Mouse (Mus musculus) megakaryocyte, adult 5-6 weeks (primary cell): ENCODE data around the gene Zfand2a. TPM values are rescaled to one million over a fixed set of nuclear protein-coding genes. Genes with fewer than 3 reads are reported as not detected.
A peak's percentile ranks its signal among the peaks of the same experiment; 100 is the strongest.

ENCODE experiments used
- ATAC-seq: 2 replicates; pipeline ENCODE4 v1.8.0; 2016; ENCODE audit warnings: mild to moderate bottlenecking, inconsistent platforms; ENCODE audit not compliant: poor library complexity, severe bottlenecking
- total RNA-seq, 2 experiments: library from RNA; stranded (forward) in 1 of 2; stranded (reverse) in 1 of 2; fragments of 153-499, 151-499 nt in 1 of 2; fragments of 221-1000, 200-1000 nt in 1 of 2; gene quantifications; 2 replicates each; pipeline versions ENCODE4 v1.2.3 to v1.2.4; 2015 to 2017

Zfand2a gene
- total RNA-seq, 2 experiments from 2014 or later: 14.9 to 21.9 TPM

DNA sequence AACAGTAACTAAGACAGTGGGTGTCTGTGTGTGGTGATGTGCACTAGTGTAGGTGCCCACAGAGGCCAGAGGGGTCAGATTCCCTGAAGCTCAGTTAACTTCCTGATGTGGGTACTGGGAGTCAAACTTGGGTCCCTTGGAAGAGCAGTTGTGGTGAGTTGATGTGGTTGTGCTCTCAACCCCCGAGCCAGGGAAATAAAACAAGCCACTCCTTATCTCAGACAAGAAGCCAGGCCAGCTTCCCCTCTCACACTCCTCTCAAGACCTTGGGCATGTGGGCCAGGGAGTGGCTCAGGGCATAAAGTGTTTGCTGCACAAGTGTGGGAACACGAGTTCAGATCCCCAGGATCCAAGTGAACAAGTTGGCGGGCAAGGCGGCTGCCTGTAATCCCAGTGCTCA lies 17.5 kb downstream of the Zfand2a start:
- ATAC-seq: no peak

DNA sequence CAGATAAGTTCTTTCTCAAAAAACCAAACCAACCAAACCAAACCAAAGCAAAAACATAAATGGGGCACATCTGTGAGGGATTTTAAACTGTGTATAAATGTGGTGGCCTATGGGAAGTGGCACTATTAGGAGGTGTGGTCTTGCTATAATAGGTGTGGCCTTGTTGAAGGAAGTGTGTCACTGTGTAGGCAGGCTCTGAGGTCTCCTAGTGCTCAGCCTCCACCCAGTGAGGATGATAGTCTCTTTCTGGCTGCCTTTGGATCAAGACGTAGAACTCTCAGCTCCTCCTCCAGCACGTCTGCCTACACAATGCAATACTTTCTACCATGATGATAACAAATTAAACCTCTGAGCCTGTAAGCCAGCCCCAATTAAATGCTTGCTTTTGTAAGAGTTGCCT lies 18.0 kb downstream of the Zfand2a start:
- no peak for ATAC-seq

DNA sequence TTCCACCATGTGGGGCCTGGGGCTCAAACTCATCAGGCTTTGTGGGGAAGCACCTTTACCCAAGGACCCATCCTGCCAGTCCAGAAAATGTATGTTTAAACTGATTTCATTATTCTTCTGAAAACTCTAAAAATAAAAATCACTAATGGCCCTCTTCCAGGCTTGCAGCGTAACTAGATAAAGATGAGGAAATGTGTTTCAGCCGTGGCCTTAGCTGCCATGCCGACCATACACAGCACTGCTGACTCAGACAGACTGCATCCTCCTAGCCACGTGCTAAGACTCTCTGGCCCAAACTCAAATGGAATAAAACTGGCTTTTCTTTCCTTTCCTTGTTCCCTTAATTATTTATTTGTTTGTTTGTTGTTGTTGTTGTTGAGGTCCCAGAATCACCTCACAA lies 19.5 kb downstream of the Zfand2a start:
- no peak for ATAC-seq

DNA sequence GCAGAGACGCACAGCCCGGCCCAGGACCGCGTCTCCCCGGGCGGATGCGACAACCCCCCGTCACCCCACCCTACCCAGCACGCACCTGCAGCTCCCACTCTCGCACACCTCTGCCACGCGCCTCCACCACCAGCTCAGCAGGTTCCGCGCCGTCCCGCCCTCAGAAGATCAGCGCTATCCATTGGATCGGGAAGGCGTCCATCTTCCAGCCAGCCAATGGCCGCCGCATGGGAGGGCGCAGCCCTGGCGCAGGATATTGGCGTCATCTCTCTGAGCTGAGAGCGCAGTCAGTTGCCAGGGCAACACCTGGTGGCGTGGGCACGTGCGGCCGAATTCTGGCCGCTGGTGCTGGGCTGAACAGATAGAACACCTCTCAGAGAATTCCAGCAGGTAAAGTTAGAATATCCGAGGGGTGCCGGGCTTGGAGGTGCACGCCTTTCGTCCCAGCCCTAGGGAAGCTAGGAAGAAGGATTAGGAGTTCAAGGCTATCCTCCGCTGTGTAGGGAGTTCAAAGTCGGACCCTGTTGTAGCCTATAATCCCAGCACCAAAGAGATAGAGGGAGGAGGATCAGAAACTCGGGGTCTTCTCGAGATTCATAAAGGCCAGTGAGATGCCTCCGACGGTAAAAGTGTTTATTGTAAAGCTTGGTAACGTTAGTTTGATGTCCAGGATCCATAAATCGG lies 23.8 kb downstream of the Zfand2a start, which contains the start of gene 3110082I17Rik:
3110082I17Rik (minus strand) TSS at position 144 of the 684 bp plus-strand sequence.
- peak; percentile 100 for ATAC-seq

DNA sequence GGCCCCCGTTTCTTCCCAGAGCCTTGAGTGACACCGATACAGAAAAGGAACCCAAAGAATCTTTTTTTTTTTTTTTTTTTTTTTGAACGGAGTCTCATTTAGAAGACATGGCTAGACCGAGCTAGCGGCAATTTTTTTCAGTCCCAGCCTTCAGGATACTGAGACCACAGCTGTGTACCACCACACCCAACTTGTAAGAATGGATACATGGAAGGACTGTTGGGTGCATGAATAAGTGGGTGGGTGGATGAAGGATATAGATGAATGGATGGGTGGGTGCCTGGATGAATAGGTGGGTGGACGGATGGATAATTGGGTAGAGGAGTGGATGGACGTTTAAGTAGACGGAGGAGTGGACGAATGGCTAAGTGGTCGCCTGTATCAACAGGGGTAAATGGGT lies 24.4 kb downstream of the Zfand2a start:
- ATAC-seq: no peak

DNA sequence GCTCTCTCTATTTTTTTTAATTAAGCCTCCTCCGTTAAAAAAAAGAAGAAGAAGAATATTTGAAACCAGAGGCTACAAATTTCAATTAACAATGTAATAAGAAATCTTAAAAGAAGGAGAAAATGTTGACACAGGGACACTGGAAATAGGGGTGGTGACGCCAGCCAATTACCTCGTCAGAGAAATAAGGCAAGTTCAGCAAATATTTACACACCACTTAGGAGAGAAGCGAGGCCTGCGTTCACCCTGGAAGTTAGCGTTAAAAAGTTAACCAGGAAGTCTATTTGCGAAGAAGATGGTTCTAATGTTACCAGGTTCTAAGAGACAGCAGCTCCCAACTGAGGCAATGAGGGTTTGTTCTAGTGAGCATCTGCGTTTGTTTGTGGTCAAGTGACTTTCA lies 27.1 kb downstream of the Zfand2a start:
- ATAC-seq: no peak

DNA sequence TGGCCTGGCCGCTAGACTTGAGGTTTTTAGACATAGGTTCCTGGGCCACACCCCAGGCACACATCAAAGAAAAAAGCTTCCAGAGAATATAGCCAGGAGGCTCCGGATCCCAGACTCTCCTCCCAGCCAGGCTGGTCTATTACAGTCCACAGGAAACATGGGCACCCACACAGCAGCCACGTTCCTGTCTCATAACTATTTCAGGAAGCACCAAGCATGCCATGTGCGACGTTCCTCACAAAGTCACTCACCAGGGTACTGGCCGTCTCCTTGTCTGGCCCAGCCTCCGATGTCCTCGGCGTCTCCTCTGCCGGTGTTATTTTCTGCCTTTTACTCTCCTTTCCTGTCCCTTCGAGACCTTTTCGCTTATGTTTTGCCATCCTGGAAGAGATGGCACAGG lies 29.2 kb downstream of the Zfand2a start:
- no peak for ATAC-seq

DNA sequence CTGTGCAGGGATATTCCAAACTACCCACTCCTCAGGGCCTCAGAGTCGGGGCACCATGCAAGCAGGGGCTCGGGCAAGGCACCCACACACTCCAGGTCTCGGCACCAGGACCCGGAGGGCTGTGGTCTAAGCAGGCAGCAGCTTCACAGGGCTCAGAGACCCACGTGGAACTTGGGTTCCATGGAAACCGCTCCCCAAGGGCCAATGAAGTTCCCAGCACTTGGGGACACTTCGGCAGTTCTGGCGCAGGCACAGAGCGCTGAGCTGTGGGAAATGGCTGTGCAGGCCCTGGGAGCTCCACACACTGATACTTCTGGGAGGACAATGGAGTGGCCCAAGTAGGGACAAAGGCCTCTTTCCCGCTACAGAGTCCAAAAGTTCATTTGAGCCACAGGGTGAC lies 31.3 kb downstream of the Zfand2a start:
- ATAC-seq: no peak

DNA sequence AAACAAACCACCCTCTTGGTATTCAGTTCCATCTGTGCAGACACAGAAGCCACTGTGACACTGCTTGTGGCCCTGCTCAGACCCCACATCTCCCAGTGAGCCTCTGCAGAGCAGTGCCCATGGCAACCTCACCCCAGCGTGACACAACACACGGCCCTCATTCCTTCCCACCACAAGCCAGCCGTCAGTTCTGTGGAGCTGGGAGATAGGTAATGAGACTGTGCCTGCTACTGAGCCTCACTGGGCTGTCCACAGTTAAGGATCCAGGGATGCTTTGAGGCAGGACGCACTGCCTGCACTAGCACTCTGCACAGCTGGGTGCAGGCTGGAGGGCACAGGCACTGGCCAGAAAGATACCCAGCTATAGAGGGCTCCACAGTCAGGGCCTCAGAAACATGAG lies 34.4 kb downstream of the Zfand2a start:
- ATAC-seq: peak; percentile 30; the same call in 1 of the 2 replicates

DNA sequence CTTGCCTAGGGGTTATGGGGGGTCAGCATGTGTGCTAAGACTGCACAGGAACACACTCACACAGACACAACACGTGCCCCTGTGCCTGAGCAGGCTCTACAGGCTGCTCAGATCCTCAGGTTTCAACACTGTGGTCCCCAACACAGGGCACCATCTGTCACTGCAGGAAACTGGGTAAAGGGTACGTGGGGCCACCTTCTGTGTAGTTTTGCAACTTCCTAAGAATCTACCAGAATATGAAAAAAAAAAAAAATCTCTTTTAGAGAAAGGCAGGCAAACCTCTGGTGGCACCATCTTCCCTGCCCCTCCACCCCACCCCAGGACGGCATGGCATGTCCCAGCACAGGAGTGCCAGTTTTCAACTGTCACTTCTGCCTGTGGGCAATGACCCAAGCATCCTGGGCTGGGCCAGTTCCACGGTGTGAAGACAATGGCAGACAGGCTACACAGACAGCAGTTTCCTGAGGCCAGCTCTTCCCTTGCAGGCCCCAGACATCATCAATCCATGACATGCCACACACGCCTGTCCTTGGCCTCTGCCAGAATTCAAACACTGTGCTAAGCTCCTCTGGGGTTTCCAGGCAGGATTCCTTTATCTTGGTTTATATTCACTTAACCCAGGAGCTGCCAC lies 35.1 kb downstream of the Zfand2a start:
- ATAC-seq: peak; percentile 75

DNA sequence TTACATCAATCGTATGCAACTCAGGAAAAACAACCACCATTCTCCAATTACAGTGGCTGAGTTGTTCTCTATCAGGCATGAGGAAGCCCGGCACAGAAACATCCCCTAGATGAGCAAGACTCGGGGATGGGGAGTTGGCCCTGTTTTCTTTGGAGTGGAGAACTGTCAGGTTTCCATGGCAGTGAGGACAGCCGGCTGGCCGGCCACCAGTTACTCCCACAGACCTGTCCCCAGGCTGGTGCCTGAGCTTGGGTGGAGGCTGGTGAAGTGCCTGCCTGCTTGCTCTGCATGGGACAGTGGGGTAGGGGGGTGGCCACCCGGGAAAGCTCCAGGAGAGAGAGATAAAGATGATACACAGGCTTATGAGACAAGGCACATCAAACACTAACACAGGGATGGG lies 36.3 kb downstream of the Zfand2a start:
- ATAC-seq: no peak

DNA sequence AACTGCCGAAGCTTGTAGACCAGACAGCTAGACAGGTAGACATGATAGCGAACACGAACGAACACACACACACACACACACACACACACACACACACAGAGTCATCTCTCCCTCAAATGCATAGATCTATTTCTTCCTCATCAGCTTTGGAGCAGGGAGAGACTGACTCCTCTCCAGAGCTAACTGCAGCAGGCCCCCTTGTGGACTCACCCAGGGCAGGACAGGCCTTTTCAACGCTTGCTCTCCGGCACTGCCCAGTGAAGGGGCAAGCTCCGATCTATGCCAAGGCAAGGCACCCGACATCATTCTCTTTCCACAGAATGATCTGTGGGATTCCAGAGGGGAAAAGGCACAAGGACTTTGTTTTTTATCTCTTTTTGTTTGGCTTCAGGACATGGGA lies 39.1 kb downstream of the Zfand2a start:
- no peak for ATAC-seq

DNA sequence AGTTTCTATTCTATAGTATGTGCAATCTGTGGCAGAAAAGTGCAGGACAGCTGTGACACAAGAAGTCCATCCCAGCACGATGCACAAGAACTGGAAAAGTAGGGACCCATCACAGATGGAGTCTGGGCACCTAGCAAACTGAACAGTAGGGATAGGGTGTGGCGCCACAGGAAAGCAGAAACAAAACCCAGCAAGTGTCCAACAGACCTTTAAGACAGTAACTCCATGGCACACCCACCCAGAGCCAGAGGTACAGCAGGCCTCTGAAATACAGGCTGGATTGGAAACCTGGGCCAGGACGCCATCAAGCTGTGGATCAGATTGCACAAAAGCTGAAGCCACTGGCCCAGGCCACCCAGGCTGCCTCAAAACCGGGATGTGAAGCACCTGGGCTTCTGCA lies 41.4 kb downstream of the Zfand2a start:
- 0 out of 2 replicates have a peak, but pooled peaks have one; percentile 35 for ATAC-seq

DNA sequence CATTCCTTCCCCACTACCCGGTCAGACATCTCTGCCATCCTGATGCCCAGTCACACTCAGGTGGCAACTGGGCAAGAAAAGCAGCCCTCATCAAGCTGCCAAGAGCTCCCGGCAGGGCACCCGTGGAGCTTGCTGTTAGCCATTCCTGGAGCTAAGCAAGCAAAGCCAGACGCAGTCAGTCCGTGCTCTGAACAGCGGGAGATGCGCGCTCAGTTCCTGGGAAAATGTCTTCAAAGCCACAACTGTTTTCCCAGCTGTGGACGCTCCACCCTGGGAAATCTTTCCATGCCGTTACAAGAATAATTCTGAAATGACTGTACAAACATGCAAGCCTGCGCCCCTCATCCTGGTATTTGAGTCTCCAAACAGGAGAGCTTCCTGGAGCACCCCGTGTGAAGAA lies 41.9 kb downstream of the Zfand2a start:
- ATAC-seq: no peak

DNA sequence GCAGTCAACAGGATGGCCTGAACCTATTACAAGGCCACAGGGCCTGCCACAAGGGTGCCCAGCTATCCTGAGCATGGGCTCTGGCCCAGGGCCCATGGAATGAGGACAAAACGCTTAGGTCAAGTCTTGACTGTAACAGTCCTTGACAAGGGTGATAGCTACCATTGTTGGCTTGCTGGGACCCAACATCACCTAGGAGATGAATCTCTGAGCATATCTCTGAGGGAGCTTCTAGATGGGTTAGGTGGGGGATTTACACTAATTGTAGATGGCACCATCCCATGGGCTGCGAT lies 42.7 kb downstream of the Zfand2a start:
- no peak for ATAC-seq

DNA sequence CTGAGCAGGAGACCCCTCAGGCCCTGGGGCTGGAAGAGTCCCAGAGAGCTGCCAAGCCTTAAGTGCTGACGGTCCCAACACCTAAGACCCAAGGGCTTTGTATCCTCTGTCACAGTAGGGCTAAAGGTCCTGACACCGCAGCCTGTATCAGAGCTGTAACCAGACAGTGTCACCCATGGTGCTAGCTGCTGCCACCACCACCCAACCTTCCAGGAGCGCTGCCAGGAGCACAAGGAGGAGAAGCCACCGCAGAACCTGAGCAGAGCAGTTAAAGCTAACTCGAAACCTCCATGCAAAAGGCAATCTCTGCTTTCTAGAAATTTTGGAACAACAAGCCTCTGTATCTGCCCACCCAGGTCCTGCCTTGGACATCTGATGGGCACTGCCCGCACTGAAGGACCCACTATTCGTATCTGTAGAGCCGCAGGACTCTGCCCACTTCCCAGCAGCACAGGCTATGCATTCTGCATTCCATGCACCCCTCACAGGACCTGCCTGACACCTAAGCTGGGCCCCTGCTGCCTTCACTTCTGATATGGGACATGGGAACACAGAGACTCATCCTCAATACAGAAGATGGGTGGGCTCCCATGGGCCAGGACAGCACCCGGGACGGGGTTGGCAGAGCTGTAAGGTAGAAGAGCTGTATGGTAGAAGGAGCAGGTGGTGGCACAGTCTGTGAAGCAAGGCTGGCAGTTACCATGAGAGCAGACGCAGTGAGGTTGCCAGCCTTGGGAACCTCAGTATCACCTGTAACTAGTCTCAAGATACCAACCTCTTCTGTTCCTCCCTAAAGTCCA lies 43.2 kb downstream of the Zfand2a start:
- no peak for ATAC-seq

DNA sequence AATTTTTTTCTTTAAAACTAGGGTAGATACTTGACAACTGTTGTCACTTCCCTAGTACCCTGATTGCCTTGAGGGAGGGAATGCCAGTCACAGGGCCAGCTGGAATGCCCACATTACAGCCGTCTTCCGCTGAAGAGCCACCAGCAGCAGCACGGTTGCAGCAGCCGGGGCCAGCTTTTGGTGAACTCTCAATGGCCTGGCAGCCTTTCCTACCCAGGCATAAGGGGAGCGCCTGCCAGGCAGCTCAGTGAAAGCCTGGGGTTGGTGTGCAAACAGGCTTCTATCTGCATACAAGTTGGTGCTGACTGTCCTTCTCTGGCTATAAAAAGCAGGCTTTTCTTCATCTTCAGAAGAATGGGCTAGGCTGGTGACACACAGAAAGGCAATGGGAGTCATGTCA lies 43.9 kb downstream of the Zfand2a start:
- ATAC-seq: no peak

DNA sequence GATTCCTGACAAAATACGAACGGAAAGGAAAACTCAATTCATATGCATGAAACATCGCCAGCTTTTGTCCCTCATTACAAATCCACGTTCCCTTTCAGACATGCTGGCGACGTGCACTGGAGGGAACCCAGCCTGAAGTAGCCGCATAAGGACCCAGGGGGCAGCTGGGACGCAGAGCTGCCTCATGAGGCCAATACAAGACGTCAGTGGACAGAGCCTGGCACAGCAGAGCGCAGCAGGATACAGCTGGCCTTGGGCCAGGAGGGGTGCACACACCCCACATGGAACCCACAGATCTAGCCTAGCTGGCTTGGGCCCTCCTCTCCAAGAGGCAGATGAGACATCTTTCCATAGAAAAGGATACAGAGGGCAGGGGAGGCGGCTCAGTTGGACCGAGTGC lies 45.9 kb downstream of the Zfand2a start:
- ATAC-seq: no peak

DNA sequence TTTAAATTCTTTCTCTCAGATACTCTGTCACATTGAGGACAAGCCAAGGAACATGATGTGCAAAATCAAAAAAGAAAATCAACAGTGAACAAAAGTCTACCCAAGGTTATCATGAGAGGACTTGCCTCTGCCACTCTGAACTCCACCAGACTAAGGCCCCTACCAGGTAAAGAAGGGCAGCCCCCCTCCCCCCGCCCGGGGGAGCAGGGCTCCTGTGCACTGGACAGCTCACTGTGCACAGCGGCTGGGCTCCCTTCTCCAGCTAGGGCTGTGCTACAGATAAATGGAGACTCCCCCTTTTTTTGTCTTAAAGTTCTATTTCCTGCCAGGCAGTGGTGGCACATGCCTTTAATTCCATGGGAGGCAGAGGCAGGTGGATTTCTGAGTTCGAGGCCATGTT lies 46.6 kb downstream of the Zfand2a start:
- ATAC-seq: no peak

DNA sequence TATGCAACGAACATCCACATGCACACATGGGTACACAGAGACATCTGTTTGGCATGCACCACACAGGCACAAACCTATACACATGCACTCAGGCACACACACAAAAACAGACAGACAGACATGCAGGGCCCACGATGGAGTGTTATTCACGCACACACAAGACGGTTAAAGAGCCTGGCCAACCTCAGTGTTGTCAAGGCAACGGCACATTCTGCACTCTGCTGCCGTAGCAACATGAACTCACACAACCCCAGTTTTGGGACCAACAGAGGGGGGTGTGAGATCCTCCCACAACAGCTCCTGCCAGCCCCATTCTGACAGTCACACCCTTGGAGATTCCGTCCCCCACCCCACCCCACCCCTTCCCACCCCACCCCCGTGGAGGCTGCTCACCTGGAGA lies 49.4 kb downstream of the Zfand2a start:
- no peak for ATAC-seq

DNA sequence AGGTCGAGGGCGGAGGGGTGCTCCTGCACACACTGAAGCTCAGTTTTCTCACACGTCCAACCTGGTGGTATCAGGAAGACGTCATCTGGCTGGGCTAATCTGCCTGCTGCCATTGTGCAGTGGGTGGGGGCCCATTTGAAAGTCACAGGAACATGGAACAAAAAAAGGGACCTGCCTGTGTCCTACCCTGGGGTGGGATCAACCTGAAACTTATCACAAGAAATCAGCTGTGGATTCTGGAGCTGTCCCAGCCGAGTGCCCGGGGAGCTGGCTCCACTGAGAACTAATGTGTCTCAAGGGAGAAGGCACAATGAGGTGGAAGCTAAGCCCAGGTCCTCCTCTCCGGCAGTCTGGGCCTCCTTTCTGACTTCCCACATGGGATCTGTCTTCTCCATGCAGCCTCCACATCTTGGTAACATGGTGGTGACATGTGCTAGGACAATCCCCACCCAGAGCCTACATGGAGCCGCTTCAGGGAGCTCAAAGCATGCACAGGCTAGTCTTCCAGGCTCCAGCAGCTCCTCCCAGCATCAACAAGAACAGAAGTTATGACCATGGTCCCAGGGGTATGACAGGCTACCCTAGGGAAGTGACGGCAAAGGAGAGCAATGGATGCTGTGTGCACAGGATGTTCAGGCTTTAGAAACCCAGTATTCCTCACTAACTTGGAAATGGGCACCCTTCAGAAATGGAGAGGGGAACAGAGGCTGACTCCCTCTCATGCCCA lies 50.3 kb downstream of the Zfand2a start:
- ATAC-seq: no peak
